Comparison of ENCODE assay signal across 15 mouse cellular contexts in the genomic region with DNA sequence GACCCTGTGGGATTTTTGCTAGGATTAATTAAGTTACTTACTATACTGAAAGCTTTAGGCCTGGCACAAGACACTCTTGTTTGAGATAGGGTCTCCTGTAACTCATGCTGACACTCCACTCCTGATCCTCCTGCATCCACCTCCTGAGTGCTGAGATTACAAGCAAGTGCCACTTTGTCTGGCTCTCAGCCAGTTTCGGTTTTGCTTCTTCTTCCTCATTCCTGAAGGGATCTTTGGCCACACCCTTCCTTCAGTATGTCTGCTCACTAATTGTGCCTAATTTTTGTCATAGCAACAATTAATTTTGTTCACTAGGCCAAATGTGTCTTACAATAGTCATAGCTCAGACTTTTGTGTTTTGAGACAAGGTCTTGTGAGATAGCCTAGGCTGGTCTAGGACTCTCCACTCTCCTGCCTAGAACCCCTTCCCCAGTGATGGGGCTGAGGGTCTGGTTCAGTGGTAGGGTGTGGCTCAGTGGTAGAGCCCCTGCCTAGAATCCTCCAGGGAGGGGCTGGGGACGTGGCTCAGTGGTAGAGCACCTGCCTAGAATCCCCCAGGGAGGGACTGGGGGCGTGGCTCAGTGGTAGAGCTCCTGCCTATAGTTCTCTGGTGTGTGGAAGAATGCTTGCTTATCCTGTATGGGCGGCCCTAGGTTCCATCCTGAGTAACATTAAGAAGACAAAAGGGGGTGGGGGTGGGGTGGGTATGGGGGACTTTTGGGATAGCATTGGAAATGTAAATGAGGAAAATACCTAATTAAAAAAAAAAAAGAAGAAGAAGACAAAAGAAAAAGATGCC. TPM values are rescaled to one million over a fixed set of nuclear protein-coding genes. Genes with fewer than 3 reads are reported as not detected.
DNase-seq lines count a peak whose midpoint lies in the region; ATAC-seq and TF ChIP-seq lines count a peak whose summit lies in the region.
"Had no signal": no experiment of that assay in that cellular context is flagged by ENCODE, and none has a peak within 500 bp of the region (broad histone marks: within the 10 kb centered on the region; RNA-seq: fewer than 3 reads in every experiment).

No protein-coding gene starts in this region.

- H3K9ac ChIP-seq in intestine, postnatal 0 days (ENCODE audit: low read depth, low read length), result no peak overlapping the region
- no peak overlapping the region for H3K9ac ChIP-seq in intestine, embryonic 16.5 days (ENCODE audit: low read depth, low read length)
- H3K9ac ChIP-seq: hindbrain, embryonic 15.5 days; kidney, embryonic 15.5 days; liver, embryonic 14.5 days; midbrain, embryonic 12.5 days had no signal

- H3K4me1 ChIP-seq in intestine, postnatal 0 days (replicated peaks; ENCODE audit: control insufficient read depth, insufficient read depth, low read length), result peaks cover 2% of the 10 kb centered on the region; the same call in 1 of the 2 replicates
- H3K4me1 ChIP-seq in intestine, embryonic 16.5 days (ENCODE audit: control insufficient read depth, insufficient read depth, low read length), result peaks cover 16% of the 10 kb centered on the region

- 62% methylated on average over 4 of the region's 4 CpGs for WGBS in intestine, postnatal 0 days
- WGBS in intestine, embryonic 16.5 days, result 82% methylated on average over 4 of the region's 4 CpGs

- peak; percentile 29 for DNase-seq in urinary bladder, postnatal 14 days (ENCODE audit: low spot score)
- no peak for DNase-seq in urinary bladder, postnatal 25 days (ENCODE audit: low spot score)
- DNase-seq in lung, postnatal 25 days (ENCODE audit: low spot score), result peak; percentile 30
- DNase-seq in thymus, postnatal 14 days, result no peak
- no peak for DNase-seq in right cerebral cortex, postnatal 36 days (ENCODE audit: low spot score in 2 of 2)
- DNase-seq in left cerebral cortex, adult 18-20 months (ENCODE audit: low spot score in 2 of 2), result no peak
- DNase-seq: adrenal gland, postnatal 25 days; right cerebral cortex, adult 18-20 months had no signal

- no peaks in the 10 kb centered on the region for H3K9me3 ChIP-seq in intestine, postnatal 0 days (ENCODE audit: control insufficient read depth)
- no peaks in the 10 kb centered on the region for H3K9me3 ChIP-seq in intestine, embryonic 16.5 days (ENCODE audit: control insufficient read depth, low read length)
- H3K9me3 ChIP-seq: hindbrain, embryonic 15.5 days; kidney, embryonic 15.5 days; midbrain, embryonic 12.5 days had no signal

- no peak overlapping the region for H3K4me2 ChIP-seq in intestine, postnatal 0 days (replicated peaks; ENCODE audit: low read depth)
- no peak overlapping the region for H3K4me2 ChIP-seq in intestine, embryonic 16.5 days (ENCODE audit: low read depth, low read length)
- H3K4me2 ChIP-seq: hindbrain, embryonic 15.5 days; kidney, embryonic 15.5 days; midbrain, embryonic 12.5 days had no signal

- peak; percentile 47; the same call in 1 of the 2 replicates for ATAC-seq in intestine, postnatal 0 days
- no peak for ATAC-seq in intestine, embryonic 16.5 days

- no peak overlapping the region for H3K27ac ChIP-seq in intestine, postnatal 0 days (ENCODE audit: low read depth, low read length)
- H3K27ac ChIP-seq in intestine, embryonic 16.5 days (ENCODE audit: low read length), result no peak overlapping the region
- H3K27ac ChIP-seq: hindbrain, embryonic 15.5 days; liver, embryonic 14.5 days; midbrain, embryonic 12.5 days had no signal

- no peak overlapping the region for H3K4me3 ChIP-seq in intestine, postnatal 0 days (ENCODE audit: low read depth, low read length)
- H3K4me3 ChIP-seq in intestine, embryonic 16.5 days (ENCODE audit: low read length), result no peak overlapping the region
- H3K4me3 ChIP-seq: erythroblast, embryonic 14.5 days; hindbrain, embryonic 15.5 days; kidney, embryonic 15.5 days; midbrain, embryonic 12.5 days had no signal

- no peak for TF ChIP-seq CTCF in intestine, postnatal 0 days (IDR thresholded peaks at IDR 0.05; ENCODE audit: low read depth)

- peaks cover 4% of the 10 kb centered on the region; the same call in 1 of the 2 replicates for H3K27me3 ChIP-seq in intestine, postnatal 0 days (replicated peaks; ENCODE audit: control insufficient read depth, insufficient read depth, low read length)
- H3K27me3 ChIP-seq in intestine, embryonic 16.5 days (replicated peaks; ENCODE audit: control insufficient read depth, insufficient read depth, low read length), result peaks cover 3% of the 10 kb centered on the region; the same call in 1 of the 2 replicates

- H3K36me3 ChIP-seq in intestine, postnatal 0 days (ENCODE audit: control insufficient read depth, insufficient read depth), result no peaks in the 10 kb centered on the region
- no peaks in the 10 kb centered on the region for H3K36me3 ChIP-seq in intestine, embryonic 16.5 days (ENCODE audit: control insufficient read depth, insufficient read depth, low read length)
- H3K36me3 ChIP-seq: hindbrain, embryonic 15.5 days; kidney, embryonic 15.5 days; midbrain, embryonic 12.5 days had no signal

RNA-seq across cellular contexts. Expression of gene Cux1, which starts 16.6 kb away (rescaled TPM):
- polyA plus RNA-seq in intestine, postnatal 0 days (2015; fragmentation: Nextera tagmentation; extraction: Ambion mirVana), result 29.4 and 31.2 TPM in 2 replicates
- 62.2 and 62.5 TPM in 2 replicates for polyA plus RNA-seq in intestine, embryonic 16.5 days (2015; fragmentation: Nextera tagmentation; extraction: Ambion mirVana)
- 100 to 1,000 TPM; 104 to 116 TPM for total RNA-seq in left cerebral cortex, adult 18-20 months (2021)

Comparison
In these comparisons a context has a peak if more than half of its experiments do, and no peak if none do; other contexts are left out.
1. DNase-seq: peak in urinary bladder, postnatal 14 days (single experiment) and lung, postnatal 25 days (single experiment); none in urinary bladder, postnatal 25 days (single experiment), thymus, postnatal 14 days (single experiment), right cerebral cortex, postnatal 36 days (0 of 2) and left cerebral cortex, adult 18-20 months (0 of 2).